Mouse (Mus musculus) CH12.LX (cell line): Measurements from ENCODE around the gene Rpl31.

ENCODE experiments used
- CHD2 ChIP-seq: IDR thresholded peaks from 2 replicates; pipeline ENCODE4 v1.6.1; 2011; ENCODE audit warnings: low read length, improper control_type of control experiment
- ELF1 ChIP-seq: IDR thresholded peaks from 2 replicates; pipeline ENCODE4 v1.6.1; 2014; ENCODE audit warnings: low read depth, mild to moderate bottlenecking, inconsistent platforms, low read length, improper control_type of control experiment
- HCFC1 ChIP-seq: IDR thresholded peaks from 2 replicates; pipeline ENCODE4 v1.6.1; 2012; ENCODE audit warnings: low read depth, mild to moderate bottlenecking, inconsistent platforms, low read length, improper control_type of control experiment
- MAX ChIP-seq: IDR thresholded peaks from 2 replicates; pipeline ENCODE4 v1.6.1; 2011; ENCODE audit warnings: low read length, improper control_type of control experiment
- MYC ChIP-seq: IDR thresholded peaks from 2 replicates; pipeline ENCODE4 v1.6.1; 2011; ENCODE audit warnings: low read depth, mild to moderate bottlenecking, improper control_type of control experiment, low read length
- SIN3A ChIP-seq: IDR thresholded peaks from 2 replicates; pipeline ENCODE4 v1.6.1; 2012; ENCODE audit warnings: low read length, improper control_type of control experiment, inconsistent platforms

GRCm38 (mm10) chr1:39349001-39349400, 18.6 kb upstream of the Rpl31 start:
- TF ChIP-seq SIN3A (no peak), MYC (no peak), HCFC1 (no peak), CHD2 (no peak), MAX (no peak), ELF1 (no peak)
